Mouse (Mus musculus) ES-E14 (cell line): ENCODE measurements at regions not wholly inside any gene's neighbourhood (a gene's known extent, or its start where the extent isn't known, plus 50 kb on each side); places are given as distances from the start of the nearest gene placed in this dataset.

ENCODE experiments used
- CHD2 ChIP-seq: IDR thresholded peaks from 2 replicates; pipeline ENCODE4 v1.6.1; 2014; ENCODE audit warnings: mild to moderate bottlenecking, low read depth, low read length, inconsistent platforms
- HCFC1 ChIP-seq: IDR thresholded peaks from 2 replicates; pipeline ENCODE4 v1.6.1; 2012; ENCODE audit warnings: low read length, inconsistent platforms, borderline replicate concordance; ENCODE audit not compliant: insufficient read depth
- ZNF384 ChIP-seq: IDR thresholded peaks from 2 replicates; pipeline ENCODE4 v1.6.1; 2012; ENCODE audit warnings: low read depth, low read length, inconsistent platforms

GRCm38 (mm10) chrX:158694191-158694590 lies 515.9 kb upstream of the Rps6ka3 start:
- TF ChIP-seq ZNF384 (no peak), HCFC1 (no peak), CHD2 (no peak)
